Mouse (Mus musculus): ENCODE results near the gene Gm49403. TPM values are rescaled to one million over a fixed set of nuclear protein-coding genes. Genes with fewer than 3 reads are reported as not detected.

Gm49403 gene
- polyA plus RNA-seq, 1 experiment = not detected

DNA sequence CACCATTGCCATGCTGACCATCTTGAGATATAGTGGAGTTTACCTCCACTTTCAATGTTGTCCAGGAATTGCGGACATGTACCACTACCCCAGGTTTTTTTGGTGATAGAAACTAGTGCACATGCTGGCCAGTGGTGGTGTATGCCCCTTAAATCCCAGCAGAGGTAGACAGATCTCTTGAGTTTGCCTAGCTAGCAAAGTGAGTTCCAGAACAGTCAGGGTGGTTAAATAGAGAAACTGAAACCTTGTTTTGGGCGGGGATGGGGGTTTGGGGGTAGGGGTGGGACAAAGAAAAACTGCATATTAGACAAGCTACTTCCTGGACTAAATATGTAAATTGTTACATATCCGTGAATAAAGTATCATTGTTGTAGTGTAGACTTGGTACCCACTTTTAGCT lies 35.3 kb downstream of the Gm49403 start:
- TF ChIP-seq POLR2A (IDR thresholded peaks at IDR 0.05; ENCODE audit: insufficient read depth, low read length) (no peak), EP300 (IDR thresholded peaks at IDR 0.05; ENCODE audit: insufficient read depth, low read depth, low read length) (no peak), CTCF (IDR thresholded peaks at IDR 0.05; ENCODE audit: low read depth, low read length) (no peak)
- Histone ChIP-seq H3K36me3 (ENCODE audit: control insufficient read depth, insufficient read depth, low read length, poor library complexity, severe bottlenecking) (peaks cover 29% of the 10 kb centered on the region), H3K27ac (ENCODE audit: insufficient read depth, low read length) (peak overlapping the region; percentile 77; the same call in 1 of the 2 replicates), H3K9me3 (replicated peaks; ENCODE audit: control insufficient read depth, insufficient read depth, low read length, poor library complexity, severe bottlenecking) (no peaks in the 10 kb centered on the region), H3K4me1 (ENCODE audit: control insufficient read depth, insufficient read depth, low read length) (peaks cover 2% of the 10 kb centered on the region), H3K27me3 (ENCODE audit: control insufficient read depth, insufficient read depth, low read length, poor library complexity, severe bottlenecking) (no peaks in the 10 kb centered on the region), H3K9ac (ENCODE audit: low read depth, poor library complexity, severe bottlenecking) (peak overlapping the region; percentile 65), H3K4me3 (ENCODE audit: low read depth, low read length) (no peak overlapping the region)

DNA sequence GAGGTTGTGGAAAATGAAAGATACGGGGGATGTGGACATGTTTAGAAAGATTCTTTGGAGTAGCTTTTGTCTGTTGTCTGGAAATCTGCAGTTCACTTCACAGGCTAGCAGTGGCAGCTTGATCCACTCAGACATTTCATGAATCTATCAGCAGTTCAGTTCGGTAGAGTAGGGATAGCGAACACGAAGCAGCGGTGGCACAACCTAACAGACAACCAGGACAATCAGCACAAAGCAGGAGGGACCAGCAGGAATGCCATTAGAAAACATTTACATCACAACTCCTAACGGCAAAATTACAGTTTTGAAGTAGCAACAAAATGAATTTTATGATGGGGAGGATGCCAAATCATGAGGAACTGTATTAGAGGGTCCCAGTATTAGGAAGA lies 35.9 kb downstream of the Gm49403 start:
- TF ChIP-seq EP300 (IDR thresholded peaks at IDR 0.05; ENCODE audit: insufficient read depth, low read depth, low read length) (no peak), POLR2A (IDR thresholded peaks at IDR 0.05; ENCODE audit: insufficient read depth, low read length) (no peak), CTCF (IDR thresholded peaks at IDR 0.05; ENCODE audit: low read depth, low read length) (no peak)
- peak overlapping the region; percentile 77 for H3K27ac ChIP-seq (ENCODE audit: insufficient read depth, low read length)
- H3K9me3 ChIP-seq (replicated peaks; ENCODE audit: control insufficient read depth, insufficient read depth, low read length, poor library complexity, severe bottlenecking) = no peaks in the 10 kb centered on the region
- H3K36me3 ChIP-seq (ENCODE audit: control insufficient read depth, insufficient read depth, low read length, poor library complexity, severe bottlenecking) = peaks cover 22% of the 10 kb centered on the region
- H3K9ac ChIP-seq (ENCODE audit: low read depth, poor library complexity, severe bottlenecking) = peak overlapping the region; percentile 65
- no peaks in the 10 kb centered on the region for H3K27me3 ChIP-seq (ENCODE audit: control insufficient read depth, insufficient read depth, low read length, poor library complexity, severe bottlenecking)
- H3K4me1 ChIP-seq (ENCODE audit: control insufficient read depth, insufficient read depth, low read length) = peaks cover 2% of the 10 kb centered on the region
- 0 out of 2 replicates have a peak overlapping the region, but pooled peaks have one; percentile 30 for H3K4me3 ChIP-seq (ENCODE audit: low read depth, low read length)

DNA sequence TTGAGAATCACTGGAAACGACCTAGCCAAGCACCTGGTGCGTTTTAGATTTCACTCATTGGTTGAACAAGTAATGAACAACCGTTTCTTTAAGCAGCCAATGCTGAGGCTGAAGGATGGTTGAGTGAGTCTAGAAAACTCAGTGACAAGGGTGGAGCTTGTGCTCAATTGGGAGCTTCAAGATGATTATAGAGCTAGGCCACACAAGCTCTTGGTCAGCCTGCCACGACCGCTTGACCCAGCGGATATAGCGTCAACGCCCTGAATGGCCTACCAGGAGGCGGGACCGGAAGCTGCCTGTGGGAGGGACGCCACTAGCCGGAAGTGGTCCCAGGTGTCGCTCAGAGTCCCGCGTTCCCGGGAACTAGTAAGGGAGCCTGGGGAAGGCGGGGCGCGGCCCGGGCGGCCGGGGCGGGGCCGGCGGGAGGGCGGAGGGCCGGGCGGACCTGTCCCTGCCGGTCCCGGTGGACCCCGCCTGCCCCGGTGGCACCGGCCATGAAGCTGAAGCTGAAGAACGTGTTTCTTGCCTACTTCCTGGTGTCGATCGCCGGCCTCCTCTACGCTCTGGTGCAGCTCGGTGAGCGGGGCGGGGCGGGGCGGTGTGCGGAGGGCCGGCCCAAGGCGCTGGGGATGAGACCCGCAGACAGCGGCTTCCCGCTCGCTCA lies 36.5 kb downstream of the Gm49403 start, which contains the start of gene B3gat3:
TSS of gene B3gat3 (plus strand) at position 302 of the 664 bp plus-strand sequence.
- H3K9me3 ChIP-seq (replicated peaks; ENCODE audit: control insufficient read depth, insufficient read depth, low read length, poor library complexity, severe bottlenecking) = no peaks in the 10 kb centered on the region
- H3K36me3 ChIP-seq (ENCODE audit: control insufficient read depth, insufficient read depth, low read length, poor library complexity, severe bottlenecking) = peaks cover 17% of the 10 kb centered on the region
- peaks cover 2% of the 10 kb centered on the region for H3K4me1 ChIP-seq (ENCODE audit: control insufficient read depth, insufficient read depth, low read length)
- TF ChIP-seq EP300 (IDR thresholded peaks at IDR 0.05; ENCODE audit: insufficient read depth, low read depth, low read length) (0 out of 2 replicates have a peak, but pooled peaks have one; percentile 15), CTCF (IDR thresholded peaks at IDR 0.05; ENCODE audit: low read depth, low read length) (no peak), POLR2A (IDR thresholded peaks at IDR 0.05; ENCODE audit: insufficient read depth, low read length) (peak; percentile 80)
- no peaks in the 10 kb centered on the region for H3K27me3 ChIP-seq (ENCODE audit: control insufficient read depth, insufficient read depth, low read length, poor library complexity, severe bottlenecking)
- H3K27ac ChIP-seq (ENCODE audit: insufficient read depth, low read length) = peak within 1 kb of the TSS; percentile 77
- peak within 1 kb of the TSS; percentile 78 for H3K4me3 ChIP-seq (ENCODE audit: low read depth, low read length)
- peak within 1 kb of the TSS; percentile 65 for H3K9ac ChIP-seq (ENCODE audit: low read depth, poor library complexity, severe bottlenecking)

DNA sequence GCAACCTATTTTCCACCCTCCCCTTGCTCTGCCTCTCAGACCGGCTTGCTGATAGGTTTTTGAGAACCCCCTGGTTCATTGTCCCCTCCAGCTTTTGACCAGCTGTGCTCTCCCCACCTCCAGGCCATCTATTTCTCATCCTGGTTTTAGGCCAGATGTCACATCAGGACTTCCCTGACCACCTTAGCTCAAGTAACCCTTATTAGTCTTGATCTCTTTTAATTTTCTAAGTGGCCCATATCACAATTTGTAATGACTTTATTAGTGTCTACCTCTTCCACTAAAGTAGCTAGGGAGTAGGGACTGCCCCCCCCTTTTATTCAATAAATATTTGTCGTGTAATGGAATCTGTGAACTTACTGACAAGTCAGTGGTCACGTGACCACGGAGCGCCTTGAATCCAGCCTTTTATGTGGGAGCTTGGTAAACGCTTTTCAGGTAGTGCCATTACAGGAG lies 37.1 kb downstream of the Gm49403 start:
- Histone ChIP-seq H3K9ac (ENCODE audit: low read depth, poor library complexity, severe bottlenecking) (peak overlapping the region; percentile 65), H3K36me3 (ENCODE audit: control insufficient read depth, insufficient read depth, low read length, poor library complexity, severe bottlenecking) (peaks cover 10% of the 10 kb centered on the region), H3K27ac (ENCODE audit: insufficient read depth, low read length) (no peak overlapping the region), H3K27me3 (ENCODE audit: control insufficient read depth, insufficient read depth, low read length, poor library complexity, severe bottlenecking) (no peaks in the 10 kb centered on the region), H3K4me3 (ENCODE audit: low read depth, low read length) (peak overlapping the region; percentile 78), H3K4me1 (ENCODE audit: control insufficient read depth, insufficient read depth, low read length) (peaks cover 2% of the 10 kb centered on the region), H3K9me3 (replicated peaks; ENCODE audit: control insufficient read depth, insufficient read depth, low read length, poor library complexity, severe bottlenecking) (no peaks in the 10 kb centered on the region)
- no peak for TF ChIP-seq EP300 (IDR thresholded peaks at IDR 0.05; ENCODE audit: insufficient read depth, low read depth, low read length)
- no peak for TF ChIP-seq POLR2A (IDR thresholded peaks at IDR 0.05; ENCODE audit: insufficient read depth, low read length)
- no peak for TF ChIP-seq CTCF (IDR thresholded peaks at IDR 0.05; ENCODE audit: low read depth, low read length)

DNA sequence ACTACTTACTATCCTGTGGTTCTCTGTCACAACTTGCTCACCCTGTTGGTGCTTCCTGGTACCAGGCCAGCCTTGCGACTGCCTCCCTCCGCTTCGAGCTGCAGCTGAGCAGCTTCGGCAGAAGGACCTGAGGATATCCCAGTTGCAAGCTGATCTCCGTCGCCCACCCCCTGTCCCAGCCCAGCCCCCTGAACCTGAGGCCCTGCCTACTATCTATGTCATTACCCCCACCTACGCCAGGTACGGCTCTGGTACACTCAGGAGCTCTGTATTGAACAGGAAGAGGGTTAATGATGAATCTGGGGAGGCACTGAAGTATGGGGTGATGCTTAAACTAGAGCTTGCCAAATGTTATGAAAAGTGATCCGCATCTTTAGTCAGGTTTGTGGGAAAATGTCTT lies 38.0 kb downstream of the Gm49403 start:
- Histone ChIP-seq H3K9ac (ENCODE audit: low read depth, poor library complexity, severe bottlenecking) (no peak overlapping the region), H3K27me3 (ENCODE audit: control insufficient read depth, insufficient read depth, low read length, poor library complexity, severe bottlenecking) (no peaks in the 10 kb centered on the region), H3K4me1 (ENCODE audit: control insufficient read depth, insufficient read depth, low read length) (peaks cover 2% of the 10 kb centered on the region), H3K4me3 (ENCODE audit: low read depth, low read length) (no peak overlapping the region), H3K9me3 (replicated peaks; ENCODE audit: control insufficient read depth, insufficient read depth, low read length, poor library complexity, severe bottlenecking) (no peaks in the 10 kb centered on the region), H3K36me3 (ENCODE audit: control insufficient read depth, insufficient read depth, low read length, poor library complexity, severe bottlenecking) (peaks cover 4% of the 10 kb centered on the region; the same call in 1 of the 2 replicates), H3K27ac (ENCODE audit: insufficient read depth, low read length) (no peak overlapping the region)
- TF ChIP-seq POLR2A (IDR thresholded peaks at IDR 0.05; ENCODE audit: insufficient read depth, low read length) = no peak
- no peak for TF ChIP-seq CTCF (IDR thresholded peaks at IDR 0.05; ENCODE audit: low read depth, low read length)
- TF ChIP-seq EP300 (IDR thresholded peaks at IDR 0.05; ENCODE audit: insufficient read depth, low read depth, low read length) = no peak

DNA sequence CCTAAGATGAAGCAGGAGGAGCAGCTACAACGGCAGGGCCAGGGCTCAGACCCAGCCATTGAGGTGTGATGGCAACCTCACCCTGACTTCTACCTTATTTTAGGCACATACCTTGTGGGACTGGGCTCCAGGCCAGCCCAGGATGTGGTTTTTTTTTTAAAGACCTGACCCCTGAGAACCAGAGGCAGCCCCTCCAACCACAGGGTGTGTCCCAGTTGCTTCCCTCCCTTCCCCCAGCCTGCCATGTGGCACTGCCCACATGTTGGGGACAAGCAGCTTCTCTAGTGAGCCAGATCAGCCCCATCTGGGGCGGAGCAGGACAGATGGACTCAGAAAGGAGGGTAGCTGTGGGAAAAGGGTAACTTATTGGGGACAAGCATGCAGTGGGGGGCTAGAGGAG lies 43.0 kb downstream of the Gm49403 start:
- Histone ChIP-seq H3K4me1 (ENCODE audit: control insufficient read depth, insufficient read depth, low read length) (no peaks in the 10 kb centered on the region), H3K27ac (ENCODE audit: insufficient read depth, low read length) (no peak overlapping the region), H3K27me3 (ENCODE audit: control insufficient read depth, insufficient read depth, low read length, poor library complexity, severe bottlenecking) (no peaks in the 10 kb centered on the region), H3K36me3 (ENCODE audit: control insufficient read depth, insufficient read depth, low read length, poor library complexity, severe bottlenecking) (peaks cover 3% of the 10 kb centered on the region; the same call in 1 of the 2 replicates), H3K9me3 (replicated peaks; ENCODE audit: control insufficient read depth, insufficient read depth, low read length, poor library complexity, severe bottlenecking) (no peaks in the 10 kb centered on the region), H3K9ac (ENCODE audit: low read depth, poor library complexity, severe bottlenecking) (no peak overlapping the region), H3K4me3 (ENCODE audit: low read depth, low read length) (no peak overlapping the region)
- TF ChIP-seq EP300 (IDR thresholded peaks at IDR 0.05; ENCODE audit: insufficient read depth, low read depth, low read length) (no peak), CTCF (IDR thresholded peaks at IDR 0.05; ENCODE audit: low read depth, low read length) (no peak), POLR2A (IDR thresholded peaks at IDR 0.05; ENCODE audit: insufficient read depth, low read length) (no peak)
